Mouse (Mus musculus) lung, adult 2 months (tissue): ENCODE measurements at regions not wholly inside any gene's neighbourhood (a gene's known extent, or its start where the extent isn't known, plus 50 kb on each side); places are given as distances from the start of the nearest gene placed in this dataset.

ENCODE experiments used
- CTCF ChIP-seq: fragments of 200-500 bp; IDR thresholded peaks from 2 replicates; pipeline ENCODE4 v1.5.1; 2011; ENCODE audit warnings: mild to moderate bottlenecking, low read length, control low read depth; ENCODE audit not compliant: insufficient read depth
- POLR2A ChIP-seq: fragments of 200-500 bp; IDR thresholded peaks from 2 replicates; pipeline ENCODE4 v1.6.1; 2011; ENCODE audit warnings: low read depth, mild to moderate bottlenecking, control low read depth, low read length, borderline replicate concordance; ENCODE audit errors: extremely low read depth

DNA sequence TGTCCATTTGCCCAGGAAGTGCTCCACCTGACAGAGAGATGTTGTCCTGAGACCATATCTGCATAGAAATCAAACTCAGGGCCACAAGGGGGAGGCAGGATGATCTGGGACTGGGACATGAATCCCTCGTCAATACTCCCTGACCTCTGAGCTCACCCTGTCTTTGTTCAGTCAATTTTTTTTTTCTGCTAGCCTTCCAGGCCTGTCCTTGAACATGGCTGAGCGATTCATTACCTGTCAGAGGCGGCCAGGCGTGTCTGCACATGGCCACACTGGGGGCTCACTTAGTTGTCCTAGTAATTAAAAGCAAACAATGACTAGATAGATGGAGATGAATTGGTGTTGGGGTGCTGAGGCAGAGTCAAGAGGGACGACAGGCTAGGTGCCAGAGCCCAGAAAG lies 162.6 kb downstream of the 9530068E07Rik start:
- TF ChIP-seq POLR2A: no peak
- no peak for TF ChIP-seq CTCF
